Comparison of ENCODE assay signal across 24 mouse cellular contexts in genomic region chr2:104081436-104082050, GRCm38 (mm10). TPM values are rescaled to one million over a fixed set of nuclear protein-coding genes. Genes with fewer than 3 reads are reported as not detected.
"Had no signal": no experiment of that assay in that cellular context is flagged by ENCODE, and none has a peak within 500 bp of the region (broad histone marks: within the 10 kb centered on the region; RNA-seq: fewer than 3 reads in every experiment).

No protein-coding gene starts in this region.

RNA-seq across cellular contexts. Expression of gene Cd59b, which starts 11.9 kb away (rescaled TPM):
- polyA plus RNA-seq: inflammation-experienced regulatory T-cells, adult 6 months had no signal

RNA-seq across cellular contexts. Expression of gene Gm10799, which starts 13.2 kb away (rescaled TPM):
- polyA plus RNA-seq: heart, embryonic 10.5 days; heart, embryonic 11.5 days; heart, embryonic 12.5 days; heart, embryonic 13.5 days; heart, embryonic 14.5 days; heart, embryonic 15.5 days; heart, embryonic 16.5 days; heart, postnatal 0 days; hindbrain, embryonic 10.5 days; hindbrain, embryonic 11.5 days; hindbrain, embryonic 12.5 days; hindbrain, embryonic 13.5 days; hindbrain, embryonic 14.5 days; hindbrain, embryonic 15.5 days; hindbrain, embryonic 16.5 days; hindbrain, postnatal 0 days; inflammation-experienced regulatory T-cells, adult 6 months; intestine, embryonic 14.5 days; kidney, adult 2 months; kidney, embryonic 14.5 days; kidney, embryonic 15.5 days; kidney, embryonic 16.5 days; kidney, postnatal 0 days; large intestine, adult 2 months had no signal

RNA-seq across cellular contexts. Expression of gene Gm10912, which starts 15.9 kb away (rescaled TPM):
- polyA plus RNA-seq: heart, embryonic 10.5 days; heart, embryonic 11.5 days; heart, embryonic 12.5 days; heart, embryonic 13.5 days; heart, embryonic 14.5 days; heart, embryonic 16.5 days; hindbrain, embryonic 10.5 days; hindbrain, embryonic 11.5 days; hindbrain, embryonic 12.5 days; hindbrain, embryonic 13.5 days; hindbrain, embryonic 14.5 days; hindbrain, embryonic 15.5 days; hindbrain, embryonic 16.5 days; hindbrain, postnatal 0 days; intestine, embryonic 14.5 days; kidney, embryonic 14.5 days; kidney, embryonic 15.5 days; kidney, embryonic 16.5 days; kidney, postnatal 0 days; large intestine, adult 2 months had no signal

RNA-seq across cellular contexts. Expression of gene A930018P22Rik, which starts 41.0 kb away (rescaled TPM):
- polyA plus RNA-seq: heart, embryonic 14.5 days; heart, embryonic 16.5 days; hindbrain, embryonic 11.5 days; hindbrain, embryonic 12.5 days; hindbrain, embryonic 13.5 days; hindbrain, embryonic 14.5 days; hindbrain, embryonic 15.5 days; hindbrain, embryonic 16.5 days; hindbrain, postnatal 0 days; inflammation-experienced regulatory T-cells, adult 6 months; intestine, embryonic 14.5 days; kidney, embryonic 16.5 days; large intestine, adult 2 months had no signal
